22 mouse cellular contexts compared by ENCODE assay signal in the genomic region with DNA sequence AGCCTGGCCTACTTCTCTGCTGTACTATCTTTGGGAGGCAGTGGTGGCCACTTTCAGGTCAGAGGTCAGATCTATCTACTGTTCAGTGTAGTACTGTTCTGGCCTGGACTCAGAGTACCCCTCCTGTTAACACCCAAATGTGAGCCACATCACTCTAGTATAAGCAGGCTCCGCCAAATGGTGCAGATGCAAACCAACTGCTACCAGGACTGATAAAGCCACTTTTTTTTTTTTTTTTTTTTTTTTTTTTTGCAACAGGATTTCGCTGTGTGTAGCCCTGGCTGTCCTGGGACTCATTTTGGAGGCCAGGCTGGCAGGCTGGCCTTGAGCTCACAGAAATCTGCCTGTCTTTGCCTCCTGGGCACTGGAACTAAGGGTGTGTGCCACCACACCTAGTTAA. TPM values are rescaled to one million over a fixed set of nuclear protein-coding genes. Genes with fewer than 3 reads are reported as not detected.
"Had no signal": no experiment of that assay in that cellular context is flagged by ENCODE, and none has a peak within 500 bp of the region (broad histone marks: within the 10 kb centered on the region; RNA-seq: fewer than 3 reads in every experiment).

No protein-coding gene starts in this region.

- H3K4me1 ChIP-seq: kidney, embryonic 15.5 days; limb, embryonic 10.5 days; limb, embryonic 13.5 days; liver, embryonic 15.5 days; neural tube, embryonic 13.5 days; stomach, embryonic 15.5 days had no signal

- H3K4me3 ChIP-seq: kidney, embryonic 15.5 days; limb, embryonic 10.5 days; limb, embryonic 13.5 days; liver, embryonic 12.5 days; liver, embryonic 15.5 days; midbrain, embryonic 10.5 days; midbrain, embryonic 13.5 days; myocyte; neural tube, embryonic 13.5 days; stomach, embryonic 15.5 days had no signal

- H3K27ac ChIP-seq: kidney, embryonic 15.5 days; limb, embryonic 10.5 days; limb, embryonic 13.5 days; liver, embryonic 12.5 days; liver, embryonic 15.5 days; macrophage; midbrain, embryonic 10.5 days; midbrain, embryonic 13.5 days; neural tube, embryonic 13.5 days; stomach, embryonic 15.5 days had no signal

- H3K36me3 ChIP-seq: limb, embryonic 10.5 days; limb, embryonic 13.5 days; liver, embryonic 12.5 days; liver, embryonic 15.5 days; midbrain, embryonic 10.5 days; midbrain, embryonic 13.5 days; neural tube, embryonic 13.5 days; stomach, embryonic 15.5 days had no signal

- H3K9ac ChIP-seq: kidney, embryonic 15.5 days; limb, embryonic 13.5 days; liver, embryonic 12.5 days; liver, embryonic 15.5 days; midbrain, embryonic 13.5 days; neural tube, embryonic 13.5 days; stomach, embryonic 15.5 days had no signal

- H3K9me3 ChIP-seq: kidney, embryonic 15.5 days; limb, embryonic 10.5 days; limb, embryonic 13.5 days; liver, embryonic 12.5 days; liver, embryonic 15.5 days; midbrain, embryonic 10.5 days; midbrain, embryonic 13.5 days; neural tube, embryonic 13.5 days; stomach, embryonic 15.5 days had no signal

- DNase-seq: kidney, adult 11 months; kidney, adult 8-10 months; kidney, postnatal 10 days; kidney, postnatal 36 days; layer of hippocampus, postnatal 36 days; liver; lung, adult 2 months; retina, postnatal 1 day; right cerebral cortex, postnatal 25 days; spleen, adult 18-20 months; thymus, postnatal 36 days had no signal

- H3K27me3 ChIP-seq: kidney, embryonic 15.5 days; limb, embryonic 13.5 days; liver, embryonic 12.5 days; liver, embryonic 15.5 days; midbrain, embryonic 13.5 days; neural tube, embryonic 13.5 days; stomach, embryonic 15.5 days had no signal

RNA-seq across cellular contexts. Expression of a gene that starts 42.9 kb away (rescaled TPM):
- polyA plus RNA-seq: lung, adult 2 months had no signal
